Mouse (Mus musculus) layer of hippocampus, adult 11-12 months (tissue): Measurements from ENCODE around the gene Ebi3.

Experiments used
- DNase-seq: peaks from one replicate; pipeline ENCODE4 v3.0.0; 2022; ENCODE audit warnings: low spot score

The Ebi3 gene

DNA sequence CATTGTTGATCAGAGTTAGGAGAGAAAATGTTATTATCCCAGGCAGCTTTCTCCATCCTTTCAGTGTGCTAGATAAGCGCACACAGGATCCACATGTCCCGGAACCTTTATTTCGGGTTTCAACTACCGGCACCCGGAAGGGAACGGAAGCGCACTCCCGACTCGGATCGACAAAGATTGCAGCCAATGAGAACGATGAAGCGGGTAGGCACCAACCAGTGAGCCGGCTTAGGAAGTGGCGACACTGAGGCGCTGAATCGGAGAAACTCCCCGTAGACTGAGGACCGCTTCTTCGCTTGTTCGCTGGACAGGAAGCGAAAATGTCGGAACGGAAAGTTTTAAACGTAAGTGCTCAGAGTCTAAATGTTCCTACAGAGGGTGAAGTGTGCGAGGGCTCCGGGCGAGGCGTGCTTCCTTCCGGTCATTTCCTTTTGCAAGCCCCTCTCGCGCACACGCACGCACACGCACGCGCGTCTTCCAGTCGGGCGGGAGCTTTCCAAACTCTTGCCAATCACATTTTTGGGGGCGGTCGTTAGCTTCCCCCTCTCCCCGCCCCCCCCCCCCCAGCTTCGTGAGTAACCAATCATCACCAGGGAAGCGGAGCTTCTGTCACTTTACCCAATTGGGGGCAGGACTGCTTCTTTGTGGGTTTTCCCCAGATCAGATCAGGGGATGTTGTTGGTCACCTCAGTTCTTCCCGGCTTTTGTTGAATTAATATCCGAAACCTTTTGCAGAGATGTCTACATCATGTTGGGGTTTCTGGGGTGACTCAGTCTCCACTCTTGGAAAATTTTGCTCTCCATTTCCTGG, 6.7 kb downstream of the Ebi3 start, which contains the start of gene Yju2:
Gene Yju2, plus strand, starts transcription at position 182 of the 811 bp plus-strand sequence.
- DNase-seq, result peak; percentile 95

DNA sequence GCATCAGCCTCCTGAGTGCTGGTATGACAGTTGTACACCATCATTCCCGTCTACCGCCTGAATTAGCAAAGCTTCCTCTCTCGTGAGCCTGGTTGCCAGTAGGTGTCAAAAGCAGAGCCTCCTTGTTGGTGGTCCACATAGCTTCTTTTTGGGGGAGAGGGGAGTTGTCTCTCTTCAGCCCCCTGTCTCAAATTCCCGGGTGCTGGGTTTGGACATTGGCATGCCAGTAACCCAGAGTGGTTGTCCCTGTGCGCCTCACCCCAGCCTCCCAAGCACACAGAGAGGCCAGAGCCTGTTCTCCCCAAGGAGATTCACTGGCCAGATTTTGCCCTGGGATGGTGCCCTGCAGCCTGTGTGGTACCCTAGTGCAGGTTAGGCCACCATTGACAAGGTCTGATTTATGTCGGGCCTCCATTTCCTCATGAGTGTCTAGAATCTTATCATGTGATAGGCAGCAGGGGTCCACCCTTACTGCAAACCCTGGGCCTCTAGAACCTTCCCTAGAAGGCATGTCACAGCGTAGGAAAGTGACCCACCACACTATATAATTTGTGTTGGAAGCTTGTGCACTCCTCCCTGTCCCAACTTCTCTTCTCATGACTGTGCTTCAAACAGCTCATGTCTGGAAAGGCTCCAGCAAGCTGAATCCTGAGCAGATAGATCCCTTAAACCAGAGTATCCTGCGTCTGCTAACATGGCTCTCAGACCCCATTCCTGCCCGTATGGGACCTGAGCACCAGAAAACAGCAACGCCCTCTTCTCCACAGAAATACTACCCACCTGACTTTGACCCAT, 7.7 kb downstream of the Ebi3 start:
- no peak for DNase-seq

DNA sequence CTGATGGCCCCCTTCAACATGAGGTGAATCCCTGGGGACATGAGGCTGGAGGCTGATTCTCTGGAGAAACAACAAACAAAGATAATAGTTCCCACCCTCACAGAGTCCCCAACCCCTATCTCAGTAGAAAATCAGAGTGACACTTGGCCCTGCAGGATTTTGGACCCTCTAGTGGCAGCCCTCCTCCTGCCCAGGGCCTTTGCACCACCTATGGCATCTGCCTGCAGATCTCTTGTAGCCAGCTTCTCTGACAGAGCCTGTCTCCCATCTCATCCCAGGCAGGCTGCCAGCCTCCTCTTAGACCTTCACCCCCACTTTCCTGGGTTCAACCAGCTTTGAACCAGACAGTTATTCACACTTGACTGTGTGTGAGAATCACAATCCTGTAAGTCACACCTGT, 8.4 kb downstream of the Ebi3 start:
- DNase-seq, result no peak

DNA sequence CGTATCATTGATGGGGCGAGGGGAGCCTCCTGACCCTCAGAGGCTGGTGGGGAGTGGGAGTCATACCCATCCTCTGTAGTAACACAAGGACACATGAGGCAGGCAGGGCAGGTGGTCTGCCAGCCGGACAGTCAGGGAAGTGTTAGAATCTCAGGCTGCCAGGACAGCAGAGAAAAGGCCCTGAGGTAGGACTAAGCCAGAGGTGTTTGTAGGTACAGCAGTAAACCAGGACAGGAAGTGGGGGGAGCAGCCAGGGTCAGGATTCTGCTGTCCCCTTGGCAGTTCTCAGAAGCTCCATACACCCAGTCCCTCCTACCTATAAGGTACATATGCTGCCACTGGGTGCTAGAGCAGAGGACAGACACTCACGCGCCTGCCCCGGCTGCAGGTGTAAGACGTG, 9.2 kb downstream of the Ebi3 start:
- DNase-seq, result no peak

DNA sequence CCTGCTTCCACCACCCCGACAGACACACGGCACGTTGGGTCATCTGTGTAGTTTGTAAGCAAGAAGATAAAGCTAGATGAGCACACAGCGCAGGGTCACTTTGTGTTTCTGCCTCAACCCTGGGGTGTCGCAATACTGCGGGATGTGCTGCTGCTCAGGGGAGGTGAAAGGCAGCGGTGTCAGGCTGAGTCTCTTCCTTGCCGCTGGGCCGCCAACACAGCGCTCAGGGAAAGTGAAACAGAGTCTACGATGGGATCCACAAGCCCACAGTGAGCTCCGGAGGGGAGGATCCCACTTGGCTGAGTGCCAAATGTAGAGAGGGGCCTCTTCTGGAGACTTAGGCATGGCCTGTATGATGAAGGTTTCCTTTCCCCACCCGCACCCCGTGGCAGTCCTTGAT, 10.7 kb downstream of the Ebi3 start:
- DNase-seq, result no peak

DNA sequence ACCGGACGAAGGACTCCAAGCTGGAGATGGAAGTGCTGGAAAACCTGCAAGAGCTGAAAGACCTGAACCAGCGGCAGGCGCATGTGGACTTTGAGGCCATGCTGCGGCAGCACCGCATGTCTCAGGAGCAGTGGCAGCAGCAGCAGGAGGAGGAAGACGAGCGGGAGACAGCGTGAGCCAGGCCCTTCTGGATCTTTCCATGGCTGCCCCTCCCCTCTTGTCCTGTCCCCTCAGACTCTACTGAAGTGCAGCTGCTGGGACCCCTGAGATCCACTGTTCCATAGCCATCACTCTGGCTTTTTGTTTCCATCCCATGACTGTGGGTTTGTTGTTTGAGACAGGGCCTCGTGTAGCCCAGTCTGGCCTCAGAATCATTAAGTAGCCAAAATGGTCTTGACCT, 12.1 kb downstream of the Ebi3 start:
- no peak for DNase-seq

DNA sequence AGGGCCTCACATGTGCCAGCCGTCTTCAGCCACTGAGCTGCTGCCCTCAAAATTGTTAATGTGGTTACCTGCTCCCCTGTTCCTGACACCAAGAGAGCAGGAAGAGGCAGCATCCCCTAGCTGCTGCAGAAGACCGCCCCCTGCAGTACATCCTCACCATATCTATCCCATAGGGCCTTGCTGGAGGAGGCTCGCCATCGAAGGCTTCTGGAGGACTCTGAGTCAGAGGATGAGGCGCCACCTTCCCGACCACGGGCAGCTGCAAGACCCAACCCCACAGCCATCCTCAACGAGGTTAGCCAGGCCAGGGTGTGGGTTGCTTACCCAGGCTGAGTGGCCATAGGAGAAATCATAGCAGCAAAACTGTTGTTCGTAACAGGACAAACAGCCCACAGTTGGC, 12.6 kb downstream of the Ebi3 start:
- DNase-seq, result no peak

DNA sequence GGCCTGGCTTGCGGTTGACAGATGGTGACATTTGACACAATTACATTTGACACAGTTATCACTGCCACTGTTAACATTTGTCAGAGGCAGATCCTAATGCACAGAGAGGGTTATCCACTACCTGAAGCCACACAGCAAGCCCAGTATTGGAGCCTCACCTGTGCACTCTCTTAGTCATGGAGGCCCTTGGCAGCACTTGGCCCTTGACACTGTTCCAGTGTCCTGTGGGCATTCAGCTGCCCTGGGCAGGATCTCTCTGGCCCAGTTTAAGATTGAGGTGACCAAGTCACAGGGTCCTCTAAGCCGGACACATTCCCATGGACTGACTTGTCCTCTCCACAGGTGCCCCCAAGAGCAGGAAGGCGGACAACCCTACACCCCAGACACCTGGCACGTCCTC, 14.7 kb downstream of the Ebi3 start:
- DNase-seq, result no peak

DNA sequence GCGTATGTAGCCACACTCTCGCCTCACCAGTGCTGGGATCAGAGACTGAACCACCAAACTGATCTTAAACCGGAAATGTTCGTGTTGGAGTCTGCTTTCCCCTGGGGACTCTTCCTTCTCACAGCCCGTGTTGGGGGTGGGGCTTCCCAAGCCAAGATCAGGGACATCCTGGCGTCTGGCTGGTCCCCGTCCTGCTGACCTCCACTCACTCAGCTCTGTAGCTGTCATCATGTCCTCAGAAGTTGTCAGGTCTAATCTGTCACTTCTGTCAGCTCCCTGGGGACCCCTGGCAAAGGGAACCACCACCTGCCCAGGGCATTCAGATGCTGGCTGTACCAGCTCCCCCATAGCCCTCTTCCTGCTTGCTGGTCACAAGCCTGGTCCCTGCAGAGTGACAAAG, 15.8 kb downstream of the Ebi3 start:
- DNase-seq, result no peak

DNA sequence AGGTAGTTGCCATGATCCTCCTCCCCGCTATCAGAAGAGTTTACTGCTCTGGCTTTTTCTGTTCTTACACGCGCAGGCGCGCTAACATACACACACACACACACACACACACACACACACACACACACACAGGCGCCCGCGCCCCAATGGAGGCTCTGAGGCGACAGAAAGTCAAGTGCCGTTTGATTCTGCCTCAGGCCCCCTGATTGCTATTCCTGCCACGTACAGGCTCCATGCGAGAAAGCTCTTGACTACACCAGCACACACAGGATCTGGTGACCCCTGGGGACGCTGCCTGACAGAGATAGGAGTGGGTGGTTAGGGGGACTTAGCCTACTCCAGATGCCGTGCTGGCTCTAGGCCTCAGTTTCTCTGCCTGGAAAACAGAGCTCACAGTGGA, 17.1 kb downstream of the Ebi3 start:
- no peak for DNase-seq

DNA sequence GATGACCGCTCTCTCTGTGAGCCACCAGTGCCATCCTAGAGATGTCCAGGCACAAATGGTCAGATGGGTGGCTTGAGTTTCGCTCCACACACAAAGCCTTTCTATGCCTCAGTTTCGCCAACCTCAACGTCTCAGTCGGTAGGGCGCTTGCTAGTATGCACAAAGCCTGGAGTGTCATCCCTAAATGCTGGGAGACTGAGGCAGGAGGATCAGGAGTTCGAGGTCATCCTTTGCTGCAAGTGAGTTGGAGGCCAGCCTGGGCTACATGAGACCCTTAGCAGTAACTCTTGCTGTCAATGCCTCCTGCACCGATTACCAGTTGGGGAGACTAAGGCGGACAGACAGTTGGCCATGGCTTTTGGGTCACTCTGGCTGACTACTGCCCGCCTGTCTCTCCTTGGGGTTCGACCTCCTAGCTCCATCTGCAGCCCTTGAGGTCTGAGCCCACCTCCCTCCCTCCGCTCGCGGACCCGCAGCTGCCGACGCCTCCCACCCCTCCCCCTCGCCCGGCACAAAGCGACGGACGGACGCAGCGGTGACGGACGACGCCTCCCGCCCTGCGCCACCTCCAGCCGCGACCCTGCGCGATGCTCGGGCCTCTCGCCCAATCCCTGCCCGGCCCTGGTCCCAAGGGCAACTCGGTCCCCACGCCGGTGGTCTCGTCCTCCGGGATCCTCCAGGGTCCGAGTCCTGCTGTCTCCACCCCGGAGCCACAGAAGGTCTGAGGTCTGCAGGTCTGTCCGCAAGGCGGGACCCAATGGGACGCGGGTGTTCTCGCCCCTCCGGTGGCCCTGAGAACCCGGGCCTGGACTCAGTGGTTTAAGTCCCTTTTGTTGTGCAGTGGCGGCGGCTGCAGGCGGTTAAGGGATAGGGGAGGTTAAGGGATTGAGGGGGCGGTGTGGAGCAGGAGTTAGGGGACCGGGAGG, 17.8 kb downstream of the Ebi3 start, which contains the start of gene Shd:
Gene Shd, plus strand, starts transcription at position 502 of the 926 bp plus-strand sequence.
- no peak for DNase-seq

DNA sequence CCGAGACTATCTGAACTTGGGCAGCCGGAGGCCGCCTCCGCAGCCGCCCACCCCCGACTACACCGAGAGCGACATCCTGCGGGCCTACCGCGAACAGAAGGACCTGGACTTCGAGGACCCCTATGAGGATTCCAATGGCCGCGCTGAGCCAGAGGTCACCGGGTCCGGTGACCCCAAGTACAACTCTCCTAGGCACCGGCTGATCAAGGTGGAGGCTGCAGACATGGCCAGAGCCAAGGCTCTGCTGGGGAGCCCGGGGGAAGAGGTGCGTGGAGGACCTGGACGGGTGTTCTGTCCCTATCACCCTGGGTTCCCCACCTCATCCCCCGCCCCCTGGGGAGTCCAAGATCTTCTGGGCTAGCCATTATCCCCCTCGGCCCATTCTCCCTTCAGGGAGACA, 19.0 kb downstream of the Ebi3 start:
- DNase-seq, result no peak

DNA sequence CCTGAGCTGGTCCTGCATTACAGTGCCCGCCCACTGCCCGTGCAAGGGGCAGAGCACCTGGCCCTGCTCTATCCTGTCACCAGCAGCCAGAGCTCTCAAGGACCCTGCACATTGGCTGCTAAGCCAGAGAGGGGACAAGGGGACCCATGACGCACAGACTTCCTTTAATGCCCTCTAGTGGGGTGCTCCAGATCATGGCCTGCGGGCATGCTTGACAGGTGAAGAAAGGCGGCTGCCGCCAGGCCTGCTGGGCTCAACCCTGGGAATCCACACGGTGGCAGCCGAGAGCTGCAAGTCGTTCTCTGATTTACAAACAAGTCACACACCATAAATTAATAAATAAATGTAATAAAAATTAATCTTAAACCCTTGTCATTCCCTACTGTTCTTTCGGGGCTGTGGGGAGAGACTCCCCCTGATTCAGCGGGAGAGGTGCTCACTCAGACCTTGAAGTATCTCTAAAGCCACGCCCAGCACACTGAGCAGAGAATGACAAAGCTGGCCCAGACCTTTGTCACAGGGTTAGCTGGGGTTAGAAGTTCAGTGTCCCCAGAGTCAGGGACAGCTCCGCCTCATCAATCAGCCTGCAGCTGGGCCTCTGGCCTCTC, 23.9 kb downstream of the Ebi3 start:
- peak; percentile 80 for DNase-seq

DNA sequence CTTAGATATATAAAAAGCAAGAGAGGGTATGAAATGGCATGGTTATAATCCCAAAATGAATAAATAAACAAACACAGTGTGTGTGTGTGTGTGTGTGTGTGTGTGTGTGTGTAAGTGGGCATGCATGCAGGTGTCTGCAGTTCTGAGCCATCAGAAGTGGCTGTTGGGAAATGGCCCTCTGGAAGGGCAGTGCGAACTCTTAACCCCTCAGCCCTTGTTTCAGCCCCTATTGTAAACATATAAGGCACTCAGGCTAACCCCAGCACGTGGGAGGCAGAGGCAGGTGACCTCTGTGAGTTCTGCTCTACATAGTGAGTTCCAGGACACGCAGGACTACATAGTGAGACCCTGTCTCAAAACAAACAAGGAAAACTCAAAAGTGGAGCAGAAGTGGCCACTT, 24.9 kb downstream of the Ebi3 start:
- DNase-seq, result no peak

DNA sequence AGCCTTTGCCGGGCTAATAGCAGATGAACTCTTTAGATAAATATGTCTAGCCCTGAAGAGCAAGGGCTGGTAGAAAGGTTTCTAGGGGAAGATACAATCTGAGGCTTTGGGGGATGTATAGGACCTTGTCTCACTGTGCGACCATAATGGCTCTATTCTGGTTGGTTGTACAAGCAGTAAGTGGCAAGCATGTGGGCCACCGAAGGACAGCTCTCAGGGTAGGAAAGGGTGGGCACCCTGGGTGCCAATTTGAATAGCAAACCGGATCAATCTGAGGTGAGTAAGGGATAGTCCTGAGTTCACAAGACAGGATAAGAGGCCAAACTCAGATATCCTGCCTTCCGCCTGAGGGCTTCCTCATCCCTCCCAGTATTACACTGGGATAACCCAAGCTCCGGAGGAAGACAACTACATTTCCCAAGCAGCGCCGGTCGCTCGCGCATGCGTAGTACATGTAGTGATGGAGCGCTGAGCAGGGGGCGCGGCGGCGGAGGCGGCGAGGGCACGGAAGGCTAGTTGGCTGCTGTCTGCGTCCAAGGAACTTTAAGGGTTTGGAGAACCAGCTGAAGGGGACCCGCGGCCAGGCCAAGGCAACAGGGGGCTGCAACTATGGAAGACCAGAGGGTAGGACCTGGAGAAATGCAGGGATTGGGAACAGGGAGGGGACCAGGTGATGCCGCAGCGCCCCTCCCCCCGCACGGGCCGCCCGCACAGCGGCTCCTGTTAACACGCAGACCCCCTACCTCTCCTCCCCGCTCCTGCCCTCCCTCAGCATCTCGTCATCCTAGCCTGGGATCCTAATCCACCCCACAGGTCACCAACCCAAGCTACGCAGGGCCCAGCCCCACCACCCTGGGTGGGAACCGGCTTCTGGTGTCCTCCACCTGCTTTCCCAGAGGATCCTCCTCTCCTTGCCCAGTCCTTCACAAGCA, 33.9 kb downstream of the Ebi3 start, which contains the start of gene Fsd1:
Gene Fsd1, plus strand, starts transcription at position 480 of the 932 bp plus-strand sequence.
- DNase-seq, result peak; percentile 81

DNA sequence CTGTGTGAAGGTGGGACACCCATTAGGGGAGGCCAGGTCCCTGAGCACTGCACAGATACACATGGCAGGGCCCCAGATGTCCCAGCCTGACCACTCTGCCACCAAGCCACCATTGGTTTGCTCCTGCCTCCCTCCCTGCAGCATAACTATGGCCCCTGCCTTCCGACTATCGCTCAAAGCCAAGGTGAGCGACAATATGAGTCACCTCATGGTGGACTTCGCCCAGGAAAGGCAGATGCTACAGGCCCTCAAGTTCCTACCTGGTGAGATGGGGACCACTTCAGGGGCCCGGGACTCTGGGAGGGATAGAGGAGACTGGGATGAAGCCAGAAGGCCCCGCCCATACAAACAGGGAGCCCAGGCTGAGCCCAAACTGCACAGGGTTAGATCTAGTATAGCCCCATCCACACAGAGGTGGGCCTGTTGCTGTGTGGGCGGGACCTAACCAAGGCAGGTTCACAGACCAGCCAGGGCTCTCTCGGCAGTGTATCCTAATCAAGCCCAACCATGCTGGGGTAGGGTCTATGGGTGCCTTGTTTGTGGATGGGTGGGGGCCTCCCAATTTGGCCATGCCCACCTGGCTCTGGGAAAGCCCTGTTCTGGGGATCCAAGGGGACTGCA, 37.9 kb downstream of the Ebi3 start:
- DNase-seq, result no peak

DNA sequence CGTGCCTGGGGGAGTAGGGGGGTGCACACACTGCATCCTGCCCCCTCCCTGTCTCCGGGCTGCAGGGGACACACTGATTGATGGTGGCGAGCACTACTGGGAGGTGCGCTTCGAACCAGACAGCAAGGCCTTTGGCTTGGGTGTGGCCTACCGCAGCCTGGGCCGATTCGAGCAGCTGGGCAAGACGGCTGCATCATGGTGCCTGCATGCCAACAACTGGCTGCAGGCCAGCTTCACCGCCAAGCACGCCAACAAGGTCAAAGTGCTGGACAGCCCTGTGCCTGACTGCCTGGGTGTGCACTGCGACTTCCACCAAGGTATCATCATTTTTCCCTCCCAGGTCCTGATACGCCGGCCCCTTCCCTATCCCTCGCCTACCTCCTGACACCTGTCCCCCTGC, 43.6 kb downstream of the Ebi3 start:
- no peak for DNase-seq

DNA sequence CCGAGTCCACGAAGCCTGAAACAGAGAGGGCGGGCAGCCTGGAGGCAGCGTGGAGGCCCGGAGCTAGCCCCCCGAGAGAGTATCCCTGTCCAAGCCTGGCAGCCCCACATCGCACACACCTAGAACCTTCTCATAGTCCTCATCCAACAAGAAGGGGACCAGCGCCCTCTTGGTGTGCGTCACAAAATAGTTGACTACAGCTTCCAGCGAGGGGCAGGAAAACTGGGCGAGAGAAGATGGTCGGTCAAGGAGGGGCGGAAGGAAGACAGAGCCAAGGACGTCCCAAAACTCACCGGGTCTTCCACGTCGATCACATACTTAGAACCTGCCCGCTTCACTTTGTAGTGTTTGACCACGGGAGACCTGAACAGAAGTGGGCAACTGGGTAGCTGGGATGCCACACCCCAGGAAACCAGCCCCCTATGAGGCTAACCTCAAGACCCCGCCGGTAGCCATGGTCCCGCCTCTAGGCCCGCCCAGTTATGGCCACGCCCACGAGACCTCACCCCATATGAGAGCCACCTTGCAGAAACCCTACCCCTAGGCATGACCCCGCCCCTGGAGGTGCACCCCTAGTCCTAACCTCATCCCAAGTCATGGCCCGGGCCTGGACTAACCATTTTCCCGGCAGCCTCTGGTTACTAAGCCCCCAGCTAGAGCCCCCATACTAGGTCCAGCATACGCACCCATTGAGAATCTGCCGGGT, 47.5 kb downstream of the Ebi3 start:
- DNase-seq, result no peak

DNA sequence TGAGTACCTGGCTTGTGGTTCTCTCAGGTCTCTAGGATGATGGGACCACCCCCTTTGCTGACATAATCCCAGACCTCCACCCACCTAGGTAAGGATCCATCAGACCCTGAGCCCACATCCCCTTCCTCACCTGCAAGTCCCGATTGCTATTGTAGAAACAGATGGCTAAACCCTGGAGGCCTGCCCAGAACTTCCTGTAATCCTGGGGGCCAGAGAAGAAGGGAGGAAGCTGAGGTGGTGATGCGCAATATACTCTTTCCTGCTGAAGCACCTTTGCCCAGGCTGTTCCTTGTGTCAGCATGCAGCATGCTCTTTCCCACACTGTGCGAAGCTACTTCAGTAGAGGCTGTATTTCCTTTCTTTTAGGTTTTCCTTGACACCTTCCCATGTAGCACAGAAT, 50.6 kb downstream of the Ebi3 start:
- DNase-seq, result no peak
